Mouse (Mus musculus) skeletal muscle tissue, adult 2 months (tissue): ENCODE data around the gene Pcsk1n.

Source experiments
- DNase-seq: peaks from one replicate; pipeline ENCODE4 v3.0.0-alpha.2; 2012; ENCODE audit warnings: low read depth, low spot score

Gene Pcsk1n

DNA sequence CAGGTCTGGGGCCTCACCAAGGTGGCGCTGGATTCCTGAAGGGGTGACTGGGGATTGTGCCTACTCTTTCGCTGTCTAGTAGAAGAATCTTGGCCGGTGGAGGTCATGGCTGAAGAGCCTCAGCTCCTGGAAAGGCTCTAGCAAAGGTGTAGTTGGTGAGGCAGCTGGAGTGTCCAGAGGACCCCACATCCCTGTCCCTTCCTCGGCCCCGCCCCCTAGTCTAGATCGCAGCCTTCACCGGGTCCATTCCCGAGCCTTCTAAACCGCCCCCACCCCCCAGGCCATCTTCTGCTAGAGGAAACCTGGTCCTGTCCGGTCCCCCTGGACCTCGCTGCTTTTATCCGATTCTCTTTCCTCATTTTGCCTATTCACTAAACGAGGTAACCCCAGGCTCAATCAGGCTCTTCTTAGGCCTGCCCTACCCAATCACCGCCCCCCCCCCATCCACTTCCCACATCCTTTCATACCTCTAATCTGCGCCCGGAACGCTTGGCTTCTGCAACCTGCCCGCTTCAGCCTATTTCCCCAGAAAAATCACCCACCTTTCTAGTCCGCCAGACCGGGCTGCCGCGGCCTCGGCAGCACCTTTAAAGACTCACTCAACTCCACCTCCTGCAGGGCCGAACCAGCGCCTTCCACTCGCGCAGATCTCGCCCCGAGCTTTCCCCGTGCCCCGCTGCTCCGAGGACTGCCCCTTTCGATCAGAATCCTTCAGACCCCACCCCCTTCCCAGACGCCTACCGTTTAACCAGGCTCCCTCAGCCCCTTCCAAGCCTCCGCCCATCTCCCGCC is 27.7 kb downstream of the Pcsk1n start, which contains the start of gene Hdac6:
Gene Hdac6, minus strand, starts transcription at position 782 of the 792 bp plus-strand sequence.
- no peak for DNase-seq

DNA sequence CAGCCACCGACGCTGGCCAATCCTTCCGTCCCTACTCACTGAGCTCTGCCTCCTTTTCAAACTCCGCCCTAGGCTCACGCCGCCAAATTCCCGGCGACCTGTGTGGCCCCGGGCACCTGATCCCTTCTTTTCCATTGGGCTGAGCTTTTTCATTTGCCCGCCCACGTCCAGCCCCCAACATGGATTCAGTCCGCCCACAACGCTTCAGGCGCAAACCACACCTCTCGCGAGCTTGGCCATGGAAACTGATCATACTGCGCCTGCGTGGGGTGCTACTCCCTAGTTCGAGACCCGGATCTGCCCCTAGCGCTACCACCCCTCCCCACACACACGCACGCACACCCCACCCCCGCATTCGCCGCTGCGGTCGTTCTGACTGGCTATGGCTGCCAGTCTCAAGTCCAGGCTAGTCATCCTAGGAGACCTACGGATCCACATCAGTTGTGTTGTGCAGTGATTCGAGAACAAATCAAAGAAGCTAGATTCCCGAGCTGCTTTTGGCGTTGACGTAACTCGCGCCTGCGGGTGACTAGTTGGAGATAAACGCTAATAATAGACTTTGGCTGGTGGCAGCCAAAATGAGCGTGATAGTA is 28.4 kb downstream of the Pcsk1n start:
- peak; percentile 92 for DNase-seq

DNA sequence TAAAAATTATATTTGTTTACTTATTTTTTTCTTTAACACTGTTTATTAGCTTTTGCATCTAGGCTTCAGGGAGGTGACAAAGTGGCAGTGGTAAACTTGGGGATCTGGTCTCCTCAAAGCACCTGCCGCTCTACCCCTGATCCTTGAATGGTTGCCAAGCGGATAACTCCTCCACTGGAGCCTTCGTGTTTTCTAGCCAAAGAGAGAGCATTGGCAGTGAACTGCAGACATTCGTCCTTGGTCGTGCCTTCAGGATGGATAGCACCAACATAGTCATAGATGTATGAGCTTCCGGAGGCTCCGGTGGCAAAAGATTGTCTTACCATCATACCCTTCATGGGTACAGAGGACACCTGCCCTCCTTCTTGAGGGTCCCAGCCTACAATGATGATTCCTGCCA is 30.5 kb downstream of the Pcsk1n start:
- DNase-seq = no peak

DNA sequence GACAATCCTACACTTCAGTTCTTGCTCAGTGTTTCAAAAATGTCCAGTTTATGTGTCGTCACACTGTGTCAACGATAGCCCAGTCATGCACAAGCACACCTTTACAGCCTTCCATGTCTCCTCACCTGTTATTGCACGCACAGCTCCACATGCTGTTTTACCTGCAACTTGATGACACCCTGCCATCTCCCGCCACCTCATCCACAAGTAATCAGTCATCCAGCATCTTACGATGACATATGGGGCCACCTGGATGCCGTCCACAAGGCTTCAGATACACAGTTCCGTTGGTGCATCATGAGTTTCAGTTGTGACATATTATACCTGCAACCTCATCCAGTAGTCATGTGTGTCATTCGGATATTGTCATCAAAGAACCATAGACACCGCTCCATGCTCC is 39.2 kb downstream of the Pcsk1n start:
- DNase-seq = no peak

DNA sequence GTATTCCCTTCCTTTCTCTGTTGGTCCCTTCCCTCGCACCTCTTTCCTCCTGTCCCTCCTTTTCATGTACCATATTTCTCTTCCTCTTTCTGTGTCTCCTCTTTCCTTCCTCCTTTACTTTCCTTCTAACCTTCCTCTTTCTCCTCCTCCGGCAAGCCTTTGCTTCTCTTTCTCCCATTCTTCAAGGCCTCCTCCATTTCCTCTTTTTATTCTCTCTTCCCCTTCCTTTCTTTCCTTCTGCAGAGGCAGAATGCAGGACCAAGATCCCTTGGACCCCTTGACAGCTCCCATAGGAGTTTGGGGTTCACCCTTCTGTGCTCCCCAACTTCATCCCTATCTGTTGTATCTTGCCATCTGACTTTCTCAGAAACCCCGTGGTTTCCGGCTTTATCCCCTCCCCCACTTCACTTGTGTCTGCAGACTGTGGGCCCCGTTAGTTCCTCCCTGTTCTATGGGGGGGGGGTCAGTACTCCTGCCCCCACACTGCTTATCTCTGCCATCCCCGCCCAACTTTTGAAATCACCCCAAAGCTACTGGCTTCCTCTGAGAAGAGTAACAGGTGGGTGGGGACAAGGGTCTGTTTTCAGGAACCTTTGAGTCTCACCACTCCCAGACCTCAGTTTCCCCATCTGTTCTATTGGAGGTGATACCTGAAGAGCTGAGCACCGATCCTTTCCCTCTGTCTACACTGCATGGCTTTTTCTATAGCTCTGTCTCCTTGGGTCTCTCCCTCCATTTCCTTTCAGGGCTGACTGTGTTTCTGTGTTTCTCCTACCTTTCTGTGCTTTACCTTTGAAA is 44.4 kb downstream of the Pcsk1n start:
- DNase-seq = no peak

DNA sequence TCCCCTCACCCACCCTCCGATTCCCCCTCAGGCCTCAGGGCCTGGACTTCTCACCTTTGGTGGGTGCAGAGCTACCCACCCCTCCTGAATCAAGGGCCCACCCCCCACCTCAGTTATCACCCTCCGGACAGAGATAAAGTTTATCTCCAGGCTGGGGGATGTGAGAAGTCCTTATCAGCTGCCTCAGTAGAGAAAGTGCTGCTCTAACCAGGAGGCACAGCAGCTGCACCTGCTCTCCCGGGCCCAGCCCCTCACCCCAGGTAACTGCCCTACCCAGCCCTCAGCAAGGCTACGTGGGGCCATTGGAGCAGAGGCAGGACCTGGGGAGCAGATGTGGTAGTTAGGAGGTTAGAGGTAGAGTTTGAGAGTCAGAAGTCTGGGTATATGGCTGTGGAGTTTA is 46.5 kb downstream of the Pcsk1n start:
- no peak for DNase-seq

DNA sequence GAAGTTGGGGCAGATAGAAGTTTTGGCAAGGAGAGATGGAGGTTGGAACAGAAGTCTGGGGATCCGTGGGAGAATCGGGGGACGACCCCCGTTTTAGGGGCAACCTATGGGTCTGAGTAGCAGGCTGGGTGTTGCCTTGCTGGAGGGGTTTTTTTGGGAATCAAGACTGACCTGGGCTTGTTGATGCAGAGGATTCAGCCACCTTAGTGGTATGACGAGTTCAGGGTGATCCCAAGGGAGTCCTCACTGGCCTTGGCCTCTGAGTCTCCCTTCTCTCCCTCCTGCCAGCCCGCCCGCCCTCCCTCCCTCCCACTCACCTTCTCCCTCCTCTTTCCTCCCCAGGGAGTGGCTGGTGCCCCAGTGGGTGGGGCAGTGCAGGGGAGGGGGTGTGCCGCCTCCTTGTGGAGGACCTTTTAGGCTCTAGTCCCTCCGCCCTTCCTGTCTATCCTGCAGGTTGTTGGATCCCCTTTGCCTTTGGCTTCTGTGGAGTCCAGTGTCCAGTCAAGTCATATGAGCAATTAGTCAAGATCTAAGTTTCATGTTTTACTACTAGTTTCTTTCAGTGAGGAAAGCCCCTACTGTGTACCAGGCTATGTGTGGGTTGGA is 48.1 kb downstream of the Pcsk1n start:
- no peak for DNase-seq

DNA sequence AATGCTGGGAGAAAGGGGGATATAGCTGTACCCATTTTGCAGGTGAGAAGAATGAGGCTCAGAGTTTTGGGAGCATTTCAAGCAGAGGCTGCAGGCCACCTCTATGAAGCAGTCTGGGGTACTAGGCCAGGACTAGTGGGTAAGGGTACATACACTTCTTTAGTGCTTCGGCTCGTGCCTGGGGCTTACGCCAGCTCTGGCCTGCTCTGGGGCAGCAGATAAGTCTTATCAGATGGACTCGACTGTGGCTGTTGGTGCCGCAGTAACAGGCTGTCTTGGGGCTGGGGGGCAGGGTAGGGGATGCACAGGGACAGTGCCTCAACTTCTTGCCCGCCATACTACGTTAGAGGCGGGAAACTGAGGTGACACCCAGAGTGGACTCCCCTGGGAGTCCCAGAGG is 48.6 kb downstream of the Pcsk1n start:
- DNase-seq = no peak

DNA sequence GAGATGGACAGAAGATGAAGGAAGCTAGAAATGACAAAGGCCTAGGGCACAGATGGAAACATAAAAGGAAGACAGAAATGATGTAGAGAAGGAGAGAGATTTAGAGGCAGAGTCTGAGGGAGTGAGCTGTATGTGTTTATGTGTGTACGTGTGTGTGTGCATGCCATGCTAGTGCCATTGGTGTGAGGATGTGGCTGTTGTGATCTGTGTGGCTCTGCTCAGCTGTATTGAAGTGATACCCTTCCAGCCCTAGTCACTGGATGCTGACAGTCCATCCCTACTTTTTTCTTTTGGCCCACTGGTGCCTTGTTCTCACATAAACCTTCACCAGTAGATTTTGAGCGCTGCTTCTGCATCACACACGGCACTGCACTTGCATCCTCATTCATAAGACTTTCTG is 49.3 kb downstream of the Pcsk1n start:
- DNase-seq = no peak

DNA sequence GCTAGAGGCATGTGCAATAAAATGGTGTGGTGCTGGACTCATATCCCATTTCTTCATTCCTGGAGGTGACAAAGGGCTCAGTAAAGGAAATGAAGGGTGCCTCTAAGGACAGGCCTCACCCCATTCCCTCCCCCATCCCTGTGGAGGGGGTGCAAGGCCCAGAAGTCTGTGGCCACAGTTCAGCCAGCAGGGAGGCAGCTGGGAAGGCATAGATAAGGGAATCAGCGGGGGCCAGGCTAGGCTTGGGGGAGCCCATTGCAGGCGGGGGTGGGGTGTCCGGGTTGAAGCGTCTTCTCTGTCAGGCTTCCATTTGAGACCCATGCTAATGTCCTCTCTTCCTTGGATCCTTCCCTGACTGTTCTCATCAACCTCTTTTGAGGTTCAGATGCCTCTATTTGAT is 51.7 kb downstream of the Pcsk1n start:
- DNase-seq = no peak
